Mouse (Mus musculus) heart, postnatal 14 days (tissue): ENCODE results near the gene Zfp663. TPM values are rescaled to one million over a fixed set of nuclear protein-coding genes. Genes with fewer than 3 reads are reported as not detected.

Experiments used
- DNase-seq, 2 experiments: peaks; one replicate each; pipeline ENCODE4 v3.0.0; 2021 to 2022
- intact Hi-C: fragments of 180-260 bp; cut with DNase I; formaldehyde crosslinking; loops from one replicate; pipeline ENCODE4 v1.15.1; 2025
- long read RNA-seq, 2 experiments: library from polyadenylated mRNA; stranded (forward); transcript quantifications; one replicate each; pipeline ENCODE4 v2.0.0; 2021
- total RNA-seq, 2 experiments: library from RNA; stranded (reverse); gene quantifications; 2 replicates each; pipeline ENCODE4 v1.2.3; 2021

Gene Zfp663
- total RNA-seq: not detected
- long read RNA-seq, experiment 1: 0 reads
- long read RNA-seq, experiment 2: 0 reads

DNA sequence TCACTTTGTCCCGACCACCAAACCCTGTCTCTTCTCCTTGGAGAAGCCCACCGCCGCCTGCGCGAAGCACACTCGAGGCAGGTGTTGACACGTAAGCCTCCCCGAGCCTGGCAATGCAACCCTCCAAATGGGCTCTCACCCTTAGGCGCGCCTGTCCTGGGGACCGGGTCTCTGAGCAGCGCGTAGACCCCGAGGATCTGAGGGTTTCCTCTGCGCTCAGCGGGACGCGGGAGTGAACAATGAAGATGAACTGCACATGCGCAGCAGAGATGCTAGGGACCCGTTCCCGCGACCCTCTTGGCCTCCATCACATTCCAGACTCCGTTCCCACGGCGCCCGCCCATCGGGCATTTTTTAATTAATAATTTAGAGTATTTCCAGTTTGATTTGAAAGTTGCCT lies at the start of gene Zfp663:
TSS of gene Zfp663 (minus strand) at position 234 of the 400 bp plus-strand sequence.
- intact Hi-C loops: no loop called here
- no peak for DNase-seq

- peak in 1 of 2 experiments; percentile 29 for DNase-seq
Measured at GRCm38 (mm10) chr2:165417291-165417690, 48.8 kb upstream of the Zfp663 start.

GRCm38 (mm10) chr2:165415795-165416194 lies 47.3 kb upstream of the Zfp663 start:
- DNase-seq: no peak

More at GRCm38 (mm10) chr2:165417291-165417690, 48.8 kb upstream of the Zfp663 start:
- intact Hi-C loops: no loop called here

DNA sequence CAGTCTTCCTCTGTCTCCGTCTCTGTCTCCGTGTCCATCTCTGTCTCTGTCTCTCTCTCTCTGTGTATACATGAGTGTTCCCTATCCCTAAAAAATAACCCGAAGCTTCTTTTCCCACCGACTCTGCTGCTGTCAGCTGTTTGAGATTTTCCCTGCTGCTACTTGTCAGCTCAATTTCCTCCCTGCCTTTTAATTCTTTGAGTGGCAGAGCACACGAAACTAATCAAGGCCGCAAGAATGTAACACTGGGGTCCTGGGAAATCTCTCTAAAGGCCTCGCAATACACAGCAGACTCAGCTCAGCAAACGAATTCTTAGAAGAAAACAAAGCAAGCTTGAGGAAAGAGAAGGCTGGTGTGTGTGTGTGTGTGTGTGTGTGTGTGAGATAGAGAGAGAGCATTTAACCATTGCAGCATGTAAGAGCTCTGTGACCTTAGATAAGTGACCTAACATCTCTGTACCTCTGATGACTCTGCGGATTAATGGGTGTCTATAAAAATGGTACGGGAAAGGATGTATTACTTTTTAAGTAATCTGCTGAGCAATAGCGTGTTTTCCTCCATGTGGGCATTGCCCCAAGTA lies 46.7 kb upstream of the Zfp663 start:
- DNase-seq: no peak
- intact Hi-C loops: no loop called here

More at GRCm38 (mm10) chr2:165415795-165416194, 47.3 kb upstream of the Zfp663 start:
- intact Hi-C loops: no loop called here

DNA sequence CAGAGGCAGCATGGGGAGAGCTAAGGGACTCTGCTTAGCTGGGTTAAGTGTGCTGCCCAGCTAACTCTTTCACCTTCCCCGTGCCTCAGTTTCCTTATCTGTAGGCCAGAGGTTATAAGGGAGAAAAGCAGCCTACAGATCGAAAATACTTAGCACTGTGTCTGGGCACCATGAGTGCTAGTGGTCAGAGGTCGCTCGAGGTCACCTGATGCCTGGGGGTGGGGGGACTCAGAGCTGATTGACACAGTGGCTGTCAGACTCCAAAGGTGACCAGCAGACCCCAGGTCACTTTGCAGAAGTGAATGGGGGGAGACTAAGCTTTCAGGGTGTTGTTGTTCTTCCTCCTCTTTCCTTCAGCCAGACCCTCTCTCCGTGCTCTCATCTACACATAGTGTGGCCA lies 45.8 kb upstream of the Zfp663 start:
- no peak for DNase-seq
- intact Hi-C loops: no loop called here

DNA sequence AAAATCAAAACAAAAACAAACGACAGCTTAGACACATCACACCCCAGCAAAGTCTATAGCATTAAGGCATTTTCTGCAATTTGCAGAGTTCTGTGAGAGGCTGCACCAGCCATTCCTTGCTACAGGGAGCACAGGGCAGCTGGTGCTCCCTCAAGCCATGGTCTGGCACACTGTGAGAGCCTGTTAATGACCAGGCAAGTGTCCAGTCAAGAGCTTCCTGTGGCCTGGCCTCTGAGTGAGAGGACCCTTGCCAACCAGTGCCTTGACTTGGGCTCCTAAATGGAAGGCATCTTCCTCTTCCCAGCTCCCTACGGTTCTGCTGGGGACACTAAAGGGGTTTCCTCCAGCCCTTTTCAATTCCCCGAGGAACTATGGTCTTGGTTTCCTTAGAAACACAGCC lies 45.4 kb upstream of the Zfp663 start:
- DNase-seq: no peak
- intact Hi-C loops: no loop called here

DNA sequence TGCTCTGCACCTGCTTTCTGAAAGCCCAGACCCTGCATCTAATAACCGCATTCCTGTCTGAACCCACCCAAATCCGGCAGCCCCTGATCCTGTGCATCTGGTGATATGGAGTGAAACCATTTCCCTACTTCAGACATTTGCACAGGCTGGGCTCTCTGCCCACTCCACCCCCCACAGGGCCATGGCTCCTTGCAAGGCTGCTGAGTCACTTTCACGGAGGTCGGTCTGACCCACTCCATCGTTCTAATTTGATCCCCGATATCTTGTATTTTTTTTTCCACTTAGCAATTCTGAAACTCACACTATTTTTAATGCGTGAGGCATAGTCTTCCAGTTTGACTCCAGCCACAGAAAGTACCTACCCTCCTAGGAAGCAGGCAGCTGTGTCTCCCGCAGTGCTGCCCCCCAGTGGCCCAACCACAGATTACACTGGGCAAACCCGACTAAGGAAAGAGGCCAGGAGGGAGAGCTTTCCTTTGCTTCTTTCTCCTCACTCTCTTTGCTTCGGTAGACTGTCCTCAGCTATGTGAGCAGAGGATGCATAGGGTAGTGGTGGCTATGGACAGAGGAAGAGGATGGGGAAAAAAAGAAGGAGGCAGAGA lies 39.3 kb upstream of the Zfp663 start:
- intact Hi-C loops: no loop called here
- peak; percentile 74 to 83 for DNase-seq

DNA sequence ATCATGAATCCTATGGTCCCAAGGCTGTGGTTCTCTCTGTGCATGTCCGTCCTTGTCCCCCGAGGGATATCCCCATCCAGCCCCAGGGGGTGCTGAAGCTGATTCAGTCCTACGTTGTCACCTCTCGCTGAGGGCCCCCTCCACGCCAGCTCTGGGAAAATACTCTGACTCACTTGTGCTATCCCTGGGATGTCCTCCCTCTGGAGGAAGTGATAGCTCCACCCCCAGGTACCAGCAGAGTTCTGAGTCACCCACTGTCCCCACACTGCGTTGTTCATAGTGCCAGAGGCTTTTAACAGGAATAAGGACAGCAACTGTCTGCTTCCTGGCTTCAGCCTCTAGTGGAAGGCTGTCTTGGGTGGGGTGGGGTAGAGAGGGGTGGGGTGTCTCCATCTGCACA lies 36.8 kb upstream of the Zfp663 start:
- intact Hi-C loops: no loop called here
- no peak for DNase-seq

- intact Hi-C loops: no loop called here
- DNase-seq: no peak
Measured at GRCm38 (mm10) chr2:165404951-165405350, 36.4 kb upstream of the Zfp663 start.

- no peak for DNase-seq
- intact Hi-C loops: no loop called here
Measured at GRCm38 (mm10) chr2:165398164-165398785, 29.7 kb upstream of the Zfp663 start.

GRCm38 (mm10) chr2:165397502-165398163 lies 29.1 kb upstream of the Zfp663 start:
- DNase-seq: peak in 1 of 2 experiments; percentile 19
- intact Hi-C loops: no loop called here

DNA sequence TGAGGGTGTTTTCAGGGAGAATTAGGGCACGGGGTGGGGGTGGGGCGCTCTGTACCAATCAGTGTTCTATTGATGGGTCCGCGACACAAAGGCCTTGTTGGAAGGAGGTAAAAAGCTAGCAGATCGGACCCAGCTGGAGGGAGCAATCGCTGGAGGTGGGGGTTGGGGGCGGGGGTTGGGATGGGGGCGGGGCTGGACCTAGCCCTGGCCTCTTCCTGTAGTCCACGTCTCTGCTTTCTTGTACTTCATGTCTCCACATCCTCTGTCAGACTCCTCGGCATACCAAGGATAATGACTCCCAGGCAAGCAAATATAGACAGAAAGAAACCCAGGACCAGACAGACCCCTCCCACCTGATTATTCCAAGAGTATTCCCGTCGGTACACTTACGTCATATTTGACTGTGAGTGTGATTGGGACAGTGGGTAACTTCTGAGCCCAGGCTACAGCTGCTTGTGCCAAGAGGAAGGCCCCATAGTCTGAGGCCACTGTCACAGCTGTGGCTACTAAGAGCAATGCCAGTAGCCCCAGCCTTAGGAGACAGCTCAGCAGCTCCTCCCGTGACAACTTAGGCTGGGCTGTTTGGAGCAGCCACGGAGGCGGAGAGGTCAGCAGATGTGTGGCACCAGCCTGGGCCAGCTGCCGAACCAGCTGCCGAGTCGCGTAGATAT lies 28.4 kb upstream of the Zfp663 start:
- peak; percentile 21 to 53 for DNase-seq
- intact Hi-C loops: no loop called here

GRCm38 (mm10) chr2:165392156-165392555 lies 23.6 kb upstream of the Zfp663 start:
- DNase-seq: no peak
- intact Hi-C loops: loop anchor here (2.0 kb wide), 1 partner anchor 95 kb away; no protein-coding TSS in a partner anchor

DNA sequence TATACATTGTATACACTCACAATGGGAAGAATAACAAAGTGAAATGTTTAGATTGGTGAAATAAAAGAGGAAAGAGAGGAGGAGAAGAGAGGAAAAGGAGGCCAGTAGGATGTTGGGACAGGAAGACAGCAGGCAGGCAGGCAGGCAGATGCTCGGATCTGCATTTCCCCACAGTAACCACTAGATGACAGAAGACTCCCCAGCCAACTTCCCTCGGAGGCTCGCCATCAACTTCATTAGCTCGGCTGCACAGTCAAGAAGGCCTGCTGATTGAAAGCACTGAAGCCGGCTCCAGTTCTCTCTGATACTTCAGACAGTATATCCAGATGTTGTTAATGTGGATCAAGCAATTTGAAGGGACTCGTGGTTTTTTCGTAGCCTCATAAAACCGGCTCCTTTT lies 23.0 kb upstream of the Zfp663 start:
- intact Hi-C loops: no loop called here
- DNase-seq: peak; percentile 53 to 65

- DNase-seq: no peak
- intact Hi-C loops: no loop called here
Measured at GRCm38 (mm10) chr2:165389299-165389952, 20.9 kb upstream of the Zfp663 start.

- peak; percentile 96 for DNase-seq
- intact Hi-C loops: no loop called here
Measured at GRCm38 (mm10) chr2:165387844-165388495, 19.4 kb upstream of the Zfp663 start, which contains the start of gene Zfp334. Zfp334 (minus strand) TSS chr2:165388259.

DNA sequence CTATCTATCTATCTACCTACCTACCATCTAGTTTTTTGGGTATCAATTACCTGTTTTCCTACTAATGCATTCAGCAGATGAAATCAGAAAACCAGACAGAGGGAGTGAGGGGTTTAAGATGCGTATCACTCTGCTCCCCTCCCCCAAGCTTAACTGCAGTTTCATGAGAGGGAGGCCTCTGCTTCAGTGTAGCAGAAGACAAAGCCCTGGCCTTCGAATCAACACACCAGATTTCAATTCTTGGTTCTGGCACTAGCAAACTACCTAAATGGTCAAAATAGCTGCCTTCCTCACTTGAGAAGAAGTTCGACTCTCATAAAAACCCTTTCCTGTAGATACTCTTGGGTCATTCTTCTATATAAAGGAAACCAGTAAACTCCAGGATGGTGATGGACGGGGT lies 18.8 kb upstream of the Zfp663 start:
- no peak for DNase-seq
- intact Hi-C loops: no loop called here

DNA sequence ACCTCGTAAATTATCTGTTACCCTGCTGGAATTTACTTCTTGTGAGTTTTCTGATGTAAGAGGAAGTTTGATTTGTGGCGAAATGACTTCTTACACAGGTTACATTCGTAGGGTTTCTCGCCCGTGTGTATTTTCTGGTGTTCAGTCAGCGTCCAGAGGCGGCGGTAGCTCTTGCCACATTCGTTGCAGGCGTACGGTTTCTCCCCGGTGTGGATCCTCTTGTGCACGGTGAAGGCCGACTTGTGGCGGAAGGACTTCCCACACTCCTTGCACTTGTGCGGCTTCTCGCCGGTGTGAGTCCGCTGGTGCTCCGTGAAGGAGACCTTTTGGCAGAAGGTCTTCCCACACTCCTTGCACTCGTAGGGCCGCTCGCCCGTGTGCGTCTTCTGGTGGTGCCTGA lies 11.5 kb upstream of the Zfp663 start:
- intact Hi-C loops: no loop called here
- no peak for DNase-seq

DNA sequence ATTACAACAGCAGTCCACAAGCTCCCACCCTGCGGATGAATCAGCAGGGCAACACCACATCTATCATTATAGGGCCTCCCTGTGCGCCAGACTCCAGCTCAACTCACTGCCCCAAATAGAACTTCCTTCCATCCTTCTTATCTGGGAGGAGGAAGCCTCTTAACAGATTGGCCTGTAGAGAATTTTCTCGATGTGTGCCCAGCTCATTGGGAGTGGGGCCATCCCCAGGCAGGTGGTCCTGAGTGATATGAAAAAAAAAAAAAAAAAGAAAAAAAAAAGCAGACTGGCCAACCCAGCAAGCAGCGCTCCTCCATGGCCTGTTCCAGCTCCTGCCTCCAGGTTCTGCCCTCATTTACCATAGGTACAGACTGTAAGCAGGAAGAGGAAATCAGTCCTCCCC lies 7.5 kb upstream of the Zfp663 start:
- intact Hi-C loops: no loop called here
- no peak for DNase-seq

GRCm38 (mm10) chr2:165375478-165375877 lies 6.9 kb upstream of the Zfp663 start:
- intact Hi-C loops: no loop called here
- DNase-seq: no peak
